Mouse (Mus musculus) Muller cell, postnatal 12 days (primary cell): ENCODE data around the gene Gemin7.

Experiments
- DNase-seq: peaks from one replicate; pipeline ENCODE4 v3.0.0-alpha.2; 2015; ENCODE audit errors: inconsistent ontology term

The Gemin7 gene

DNA sequence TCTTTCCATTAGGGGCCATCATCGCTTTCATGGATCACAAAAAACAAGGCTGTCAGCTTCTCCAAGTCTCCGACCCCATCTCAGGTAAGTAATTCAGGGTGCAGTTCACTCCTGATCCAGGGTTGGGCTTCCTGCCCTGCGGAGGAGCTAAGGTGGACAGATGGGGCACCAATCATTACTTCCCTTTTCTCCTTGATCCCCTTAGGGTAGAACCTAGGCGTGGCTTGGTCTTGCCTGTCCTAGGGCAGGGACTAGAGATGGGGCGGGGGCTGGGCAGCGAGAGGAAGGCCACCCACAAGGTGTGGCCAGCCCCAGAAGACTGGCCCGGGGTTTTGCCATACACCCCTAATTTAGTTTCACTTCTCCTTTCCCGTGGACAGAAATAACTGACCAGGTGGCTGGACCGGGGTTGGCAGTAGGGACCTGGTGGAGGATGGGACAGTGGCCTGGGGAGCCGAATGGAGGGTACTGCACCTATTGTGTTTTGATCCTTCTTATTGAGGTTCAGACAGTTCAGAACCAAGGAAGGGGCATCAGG lies 551 bp upstream of the Gemin7 start:
- no peak for DNase-seq

DNA sequence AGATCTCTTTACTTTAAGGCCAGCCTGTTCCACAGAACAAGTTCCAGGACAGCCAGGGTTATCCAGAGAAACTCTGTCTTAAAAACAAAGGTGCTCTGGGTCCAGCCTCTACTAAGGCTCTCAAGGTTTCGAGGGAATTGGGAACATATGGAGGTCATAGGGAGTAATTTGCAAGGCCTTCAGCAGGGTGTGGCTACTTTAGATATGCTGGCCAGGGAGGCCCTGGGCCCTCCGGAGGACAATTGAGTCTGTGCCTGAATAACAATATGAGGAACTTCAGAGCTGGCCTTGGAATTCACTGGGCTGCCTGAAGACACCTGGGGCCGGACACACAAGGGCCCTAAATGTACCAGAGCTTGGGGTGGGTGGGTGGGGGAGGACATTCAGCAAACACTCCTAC lies 1.8 kb downstream of the Gemin7 start:
- no peak for DNase-seq

DNA sequence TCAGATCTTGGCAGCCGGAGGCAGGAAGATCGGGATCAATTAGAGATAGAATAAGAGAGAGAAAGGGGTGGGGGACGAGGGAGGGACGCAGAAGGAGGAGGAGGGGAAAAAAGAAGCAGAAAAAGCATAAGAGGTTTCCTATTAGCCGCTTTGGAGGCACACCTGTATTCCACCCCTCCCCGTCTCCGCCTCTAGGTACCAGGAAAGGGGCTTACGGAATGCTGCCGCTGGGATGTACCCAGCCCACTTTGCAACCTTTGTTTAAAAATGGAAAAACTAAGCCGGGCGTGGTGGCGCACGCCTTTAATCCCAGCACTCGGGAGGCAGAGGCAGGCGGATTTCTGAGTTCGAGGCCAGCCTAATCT lies 3.6 kb downstream of the Gemin7 start:
- no peak for DNase-seq

DNA sequence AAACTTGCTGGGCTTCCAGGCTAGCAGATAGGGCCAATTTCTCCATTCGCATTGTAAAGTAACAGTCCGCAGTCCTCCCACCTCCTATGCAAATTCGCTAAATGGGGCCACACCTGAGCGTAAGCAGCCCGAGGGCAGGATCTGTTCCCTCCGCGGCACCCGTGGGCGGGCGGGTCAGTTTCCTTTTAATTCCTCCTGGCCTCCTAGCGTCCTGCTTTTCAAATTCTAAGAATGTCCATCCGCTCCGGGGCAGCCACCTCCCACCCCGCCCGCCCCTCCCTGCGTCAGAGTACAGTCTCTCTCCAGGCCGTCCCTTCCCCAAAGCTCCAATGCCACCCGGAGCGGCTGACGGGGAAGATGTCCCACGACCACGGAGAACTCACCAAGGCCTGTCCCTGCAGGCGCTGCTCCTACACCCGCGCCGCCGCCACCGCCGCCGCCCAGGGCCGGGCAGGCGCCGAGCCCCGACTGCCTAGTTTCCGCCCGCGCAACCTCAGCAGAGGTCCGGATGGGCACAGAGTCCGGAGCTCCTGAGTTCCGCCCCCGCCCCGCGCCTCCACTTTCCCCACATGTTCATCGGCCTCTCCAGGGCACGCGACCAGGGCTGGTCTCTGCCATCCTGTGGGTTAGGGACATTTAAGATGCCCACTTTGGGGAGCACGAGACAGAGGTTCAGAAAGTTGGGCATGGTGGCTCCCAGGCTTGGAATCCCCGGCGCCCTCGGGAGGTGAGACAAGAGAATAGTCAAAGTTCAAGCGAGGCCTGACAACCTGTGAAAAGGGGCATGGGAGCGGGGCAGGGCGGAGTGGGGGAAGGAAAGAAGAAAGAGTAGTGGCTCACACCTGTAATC lies 4.2 kb downstream of the Gemin7 start:
- peak; percentile 94 for DNase-seq

- no peak for DNase-seq
Measured at GRCm38 (mm10) chr7:19569647-19570046, 7.7 kb downstream of the Gemin7 start.

- no peak for DNase-seq
Measured at GRCm38 (mm10) chr7:19567426-19567825, 10.0 kb downstream of the Gemin7 start.

- DNase-seq = no peak
Measured at GRCm38 (mm10) chr7:19565803-19566202, 11.6 kb downstream of the Gemin7 start.

DNA sequence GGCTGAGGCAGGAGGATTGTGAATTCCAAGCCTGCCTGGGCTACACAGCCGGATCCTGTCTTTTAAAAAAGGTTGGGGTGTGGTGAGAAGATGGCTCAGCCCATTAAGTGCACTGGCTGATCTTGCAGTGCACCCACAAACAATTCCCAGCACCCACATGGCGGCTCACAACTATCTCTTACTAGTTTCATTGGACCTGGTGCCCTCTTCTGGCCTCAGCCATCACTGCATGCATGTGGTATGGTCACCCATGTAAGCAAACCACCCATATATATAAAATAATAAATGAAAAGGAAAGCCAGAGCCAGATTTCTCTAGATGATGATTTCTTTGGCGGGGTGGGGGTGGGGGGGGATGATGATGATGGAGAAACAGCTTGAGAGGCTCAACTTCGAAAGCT lies 12.9 kb downstream of the Gemin7 start:
- DNase-seq = no peak

- no peak for DNase-seq
Measured at GRCm38 (mm10) chr7:19563884-19564283, 13.5 kb downstream of the Gemin7 start.

- peak; percentile 64 for DNase-seq
Measured at GRCm38 (mm10) chr7:19562643-19563410, 14.6 kb downstream of the Gemin7 start, which contains the start of gene Ppp1r37. TSS of gene Ppp1r37 (minus strand) at chr7:19563076.

- DNase-seq = peak; percentile 96
Measured at GRCm38 (mm10) chr7:19561765-19562642, 15.4 kb downstream of the Gemin7 start.

GRCm38 (mm10) chr7:19561431-19561764 lies 16.0 kb downstream of the Gemin7 start:
- peak; percentile 33 for DNase-seq

DNA sequence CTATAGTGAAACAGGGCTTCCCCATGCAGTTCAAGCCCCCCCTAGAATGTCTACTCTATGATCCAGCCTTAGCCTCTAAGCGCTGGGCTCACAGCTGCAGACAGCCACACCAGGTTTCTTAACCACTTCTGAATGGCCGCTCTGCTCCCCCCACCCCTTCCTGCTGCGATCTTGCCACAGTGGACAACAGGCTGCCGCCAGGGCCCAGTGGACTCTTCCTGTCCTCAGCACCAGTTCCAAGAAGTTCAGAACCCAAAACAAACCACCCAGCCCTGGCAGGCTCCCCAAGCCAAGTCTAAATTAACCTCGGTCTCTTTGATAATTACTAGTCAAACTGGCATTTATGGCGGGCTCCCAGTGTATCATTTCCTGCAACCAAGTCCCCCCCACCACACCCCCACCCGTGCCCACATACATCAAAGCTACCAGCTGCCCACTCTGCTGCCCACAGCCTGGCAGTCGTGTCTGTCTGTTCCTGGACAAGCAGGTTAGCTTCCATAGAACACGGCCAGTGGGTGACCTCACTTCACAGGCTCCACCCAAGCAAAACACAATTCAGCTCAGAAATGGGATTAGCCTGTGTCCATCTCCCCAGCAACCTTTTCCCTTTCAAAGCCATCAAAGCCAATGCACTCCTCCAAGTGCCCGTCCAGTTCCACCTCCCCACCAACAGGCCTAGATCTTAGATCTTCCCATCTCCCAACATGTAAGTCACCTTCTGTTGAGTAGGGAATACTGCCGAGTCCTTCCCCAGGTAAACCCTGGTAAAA lies 16.7 kb downstream of the Gemin7 start:
- peak; percentile 94 for DNase-seq

DNA sequence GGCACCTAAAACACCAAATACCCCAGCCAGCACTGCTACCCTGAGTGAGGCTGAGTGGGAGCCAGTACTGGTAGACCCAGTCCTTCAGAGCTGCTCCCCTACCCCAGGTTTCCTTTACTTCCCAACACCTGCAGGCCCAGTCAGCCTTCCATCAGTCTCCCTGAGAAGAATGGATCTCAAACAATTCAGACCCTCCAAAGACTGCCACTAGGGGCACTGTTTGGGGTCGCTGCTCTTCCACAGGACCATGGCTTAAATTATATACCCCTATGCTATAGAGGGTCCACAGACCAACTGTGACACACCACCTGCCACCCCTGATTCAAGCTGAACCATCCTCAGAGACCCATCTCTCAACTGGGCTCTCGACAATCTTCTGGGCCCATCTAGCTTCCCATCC lies 18.4 kb downstream of the Gemin7 start:
- DNase-seq = no peak

DNA sequence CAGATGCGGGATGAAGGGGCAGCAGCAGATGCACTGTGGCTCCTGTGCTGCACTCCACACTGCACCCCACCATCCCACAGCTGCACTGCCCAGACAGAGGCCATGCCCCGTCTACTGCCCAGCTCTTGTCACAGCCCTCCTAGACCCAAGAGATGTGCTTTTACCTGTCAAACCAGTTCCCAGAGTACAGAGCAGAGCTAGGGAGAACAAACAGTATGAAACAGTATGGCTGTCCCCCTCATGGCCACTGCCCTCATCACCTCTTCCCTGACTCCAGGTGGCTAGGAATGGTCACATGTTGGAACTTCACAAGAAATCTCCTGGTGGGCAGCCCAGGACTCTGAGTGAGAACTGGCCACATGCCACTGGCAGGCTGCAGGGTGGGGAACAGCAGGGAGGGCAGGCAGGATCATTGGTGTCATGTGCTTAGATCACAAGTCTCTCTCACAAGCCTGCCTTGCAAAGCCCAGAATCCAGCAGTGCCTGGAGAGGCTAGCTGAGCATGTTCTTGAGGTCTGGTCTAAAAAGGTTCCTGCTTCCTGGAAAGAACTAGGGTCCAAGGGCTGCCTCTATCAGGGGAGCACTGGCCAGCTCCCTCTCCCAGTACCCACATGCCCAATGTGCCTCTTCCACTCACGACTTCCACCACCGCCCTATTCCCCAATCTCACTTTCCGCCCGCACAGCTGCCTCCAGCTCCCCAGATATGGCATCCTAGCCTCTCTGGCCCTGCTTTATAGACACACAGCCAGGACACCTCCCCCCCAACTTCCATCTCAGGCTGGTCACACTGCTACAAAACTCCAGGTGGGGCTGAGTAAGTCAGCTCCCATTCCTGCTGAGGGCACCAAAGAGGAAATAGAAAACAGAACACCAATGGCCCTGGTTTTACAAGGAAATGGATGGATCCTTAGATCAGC lies 19.2 kb downstream of the Gemin7 start:
- DNase-seq = no peak

- DNase-seq = no peak
Measured at GRCm38 (mm10) chr7:19557086-19557485, 20.3 kb downstream of the Gemin7 start.

DNA sequence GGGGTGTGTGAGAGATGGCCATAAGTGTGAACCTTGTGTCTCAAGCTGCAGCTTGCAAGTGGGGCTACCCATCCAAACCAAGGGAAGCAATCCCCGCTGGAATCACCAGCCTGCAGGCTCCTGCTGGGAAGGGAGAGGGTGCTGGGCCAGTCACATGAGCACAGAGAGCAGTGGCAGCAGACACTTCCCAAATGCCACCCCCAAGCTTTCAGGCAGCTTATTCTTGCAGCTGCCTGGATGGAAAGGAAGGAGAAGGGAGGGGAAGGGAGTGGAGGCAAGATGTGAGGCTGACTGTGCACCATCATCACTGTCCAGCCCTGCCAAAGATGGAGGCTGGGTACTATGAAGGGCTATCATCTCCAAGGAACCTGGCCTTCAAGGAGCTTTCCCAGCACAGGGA lies 23.2 kb downstream of the Gemin7 start:
- DNase-seq = no peak

DNA sequence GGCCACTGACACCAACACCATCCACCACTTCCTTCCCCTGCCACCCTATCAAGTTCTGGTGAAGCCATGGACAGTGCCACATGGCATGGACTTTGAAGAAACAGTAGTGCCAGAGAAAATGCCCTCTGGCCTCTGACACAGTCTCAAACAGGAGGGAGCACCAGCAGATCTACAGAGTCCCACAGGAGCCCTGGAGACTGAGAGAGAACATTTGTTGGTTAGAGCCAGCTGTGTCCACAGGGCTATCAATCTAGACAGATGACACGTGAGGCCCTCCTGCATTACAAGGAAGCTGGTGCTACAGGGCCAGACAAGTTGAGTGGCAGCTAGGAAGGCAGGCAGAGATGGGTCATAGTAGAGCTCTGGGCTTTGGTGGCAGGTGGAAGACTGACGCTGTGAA lies 25.0 kb downstream of the Gemin7 start:
- no peak for DNase-seq

- no peak for DNase-seq
Measured at GRCm38 (mm10) chr7:19551634-19552033, 25.8 kb downstream of the Gemin7 start.

- DNase-seq = no peak
Measured at GRCm38 (mm10) chr7:19549394-19549793, 28.0 kb downstream of the Gemin7 start.
